Mouse (Mus musculus) testis, adult 2 months (tissue): ENCODE data around the gene Scg3. TPM values are rescaled to one million over a fixed set of nuclear protein-coding genes. Genes with fewer than 3 reads are reported as not detected.

Source experiments
- H3K27ac ChIP-seq: fragments of 200-500 bp; 2 replicates; pipeline ENCODE4 v1.5.1; 2012; ENCODE audit warnings: low read depth, low read length; ENCODE audit not compliant: control insufficient read depth, insufficient read depth
- H3K27me3 ChIP-seq: fragments of 200-500 bp; 2 replicates; pipeline ENCODE4 v1.6.1; 2012; ENCODE audit warnings: mild to moderate bottlenecking, low read length, moderate library complexity; ENCODE audit not compliant: control insufficient read depth, insufficient read depth
- H3K36me3 ChIP-seq: fragments of 200-500 bp; 2 replicates; pipeline ENCODE4 v1.6.1; 2012; ENCODE audit warnings: mild to moderate bottlenecking, low read length; ENCODE audit not compliant: control insufficient read depth, insufficient read depth
- H3K4me1 ChIP-seq: fragments of 200-500 bp; 2 replicates; pipeline ENCODE4 v1.6.1; 2012; ENCODE audit warnings: low read length; ENCODE audit not compliant: control insufficient read depth, insufficient read depth
- H3K4me3 ChIP-seq: fragments of 200-500 bp; 2 replicates; pipeline ENCODE4 v1.5.1; 2012; ENCODE audit warnings: low read depth, mild to moderate bottlenecking, low read length, moderate library complexity, mixed read lengths; ENCODE audit not compliant: control insufficient read depth
- CTCF ChIP-seq: fragments of 200-500 bp; IDR thresholded peaks from 2 replicates; pipeline ENCODE4 v1.5.1; 2012; ENCODE audit warnings: low read depth, mild to moderate bottlenecking, inconsistent platforms, low read length, moderate library complexity; ENCODE audit not compliant: control insufficient read depth, insufficient read depth, insufficient replicate concordance
- POLR2A ChIP-seq: fragments of 200-500 bp; IDR thresholded peaks from 2 replicates; pipeline ENCODE4 v1.6.1; 2012; ENCODE audit warnings: low read depth, mild to moderate bottlenecking, inconsistent platforms, low read length, moderate library complexity; ENCODE audit not compliant: control insufficient read depth
- polyA plus RNA-seq: library from polyadenylated mRNA; depleted of rRNA; stranded (reverse); fragments of >200 nt; gene quantifications from 2 replicates; pipeline ENCODE4 v1.2.3, GENCODE M21; 2012

The Scg3 gene
- polyA plus RNA-seq, 1 experiment: 0.52 TPM

DNA sequence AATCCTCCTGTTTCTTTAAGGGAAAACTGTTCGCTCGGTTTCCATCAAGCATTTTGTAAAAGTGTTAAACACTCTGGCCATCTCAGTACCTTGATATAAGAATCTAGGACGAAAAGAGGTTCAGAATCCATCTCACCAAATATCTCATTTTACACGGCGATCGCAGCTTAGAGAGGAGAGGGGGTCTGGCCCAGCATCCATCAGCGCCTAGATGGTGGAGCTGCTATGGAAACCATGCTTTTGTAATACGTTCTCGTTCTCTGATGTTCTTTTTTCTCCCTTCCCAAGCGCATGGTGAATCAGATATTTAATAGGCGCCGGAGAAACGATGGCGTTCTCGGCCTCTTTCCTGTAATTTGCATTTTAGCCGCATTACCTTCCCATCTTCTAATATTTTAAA, 73.9 kb downstream of the Scg3 start:
- Histone ChIP-seq H3K4me1 (peaks cover 11% of the 10 kb centered on the region), H3K36me3 (no peaks in the 10 kb centered on the region), H3K27ac (no peak overlapping the region), H3K4me3 (no peak overlapping the region), H3K27me3 (no peaks in the 10 kb centered on the region)
- TF ChIP-seq CTCF: no peak
- no peak for TF ChIP-seq POLR2A

GRCm38 (mm10) chr9:75609505-75609904, 74.4 kb downstream of the Scg3 start:
- no peaks in the 10 kb centered on the region for H3K27me3 ChIP-seq
- H3K4me1 ChIP-seq: peaks cover 11% of the 10 kb centered on the region
- TF ChIP-seq POLR2A (no peak), CTCF (no peak)
- no peaks in the 10 kb centered on the region for H3K36me3 ChIP-seq
- no peak overlapping the region for H3K27ac ChIP-seq
- no peak overlapping the region for H3K4me3 ChIP-seq

DNA sequence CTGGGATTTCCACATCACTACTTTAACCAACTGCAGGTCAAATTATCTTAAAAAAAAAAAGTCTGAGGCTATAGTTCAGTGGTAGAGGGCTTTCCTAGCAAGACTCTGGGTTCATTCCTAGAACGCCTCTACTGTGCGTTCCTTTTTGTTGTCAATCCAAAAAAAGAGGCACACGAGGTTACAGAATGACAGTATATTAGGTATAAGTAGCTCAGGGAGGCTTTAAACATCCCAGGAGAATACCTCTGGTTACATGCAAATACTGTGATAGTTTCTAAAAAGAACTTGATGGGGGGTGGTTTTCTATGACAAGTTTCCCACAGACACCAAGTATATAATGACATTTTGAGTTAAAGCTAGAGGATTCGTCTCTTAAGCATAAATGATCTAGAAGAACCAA, 76.4 kb downstream of the Scg3 start:
- TF ChIP-seq CTCF (no peak), POLR2A (no peak)
- H3K4me3 ChIP-seq: no peak overlapping the region
- no peak overlapping the region for H3K27ac ChIP-seq
- no peaks in the 10 kb centered on the region for H3K27me3 ChIP-seq
- H3K4me1 ChIP-seq: peaks cover 11% of the 10 kb centered on the region
- no peaks in the 10 kb centered on the region for H3K36me3 ChIP-seq

DNA sequence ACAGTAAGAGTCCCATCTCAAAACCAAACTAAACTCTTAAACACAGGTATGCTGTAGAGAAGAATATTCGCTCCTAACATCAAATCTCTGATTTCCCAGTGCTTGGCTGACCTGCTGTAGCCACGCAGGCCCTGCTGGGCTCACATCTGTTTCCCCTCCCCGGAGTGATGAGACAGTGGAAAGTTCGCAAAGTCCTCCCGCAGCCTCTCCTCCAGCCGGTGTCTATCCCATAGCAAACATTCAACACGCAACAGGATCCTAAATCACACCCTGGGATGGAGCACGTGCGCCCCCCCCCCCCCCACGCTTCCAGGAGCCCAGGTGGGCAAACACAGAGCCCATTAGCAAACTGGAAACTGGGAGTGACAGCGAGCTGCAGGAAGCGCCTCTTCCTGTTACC, 82.3 kb downstream of the Scg3 start:
- H3K27ac ChIP-seq: no peak overlapping the region
- H3K4me1 ChIP-seq: peaks cover 2% of the 10 kb centered on the region
- H3K36me3 ChIP-seq: no peaks in the 10 kb centered on the region
- H3K27me3 ChIP-seq: no peaks in the 10 kb centered on the region
- H3K4me3 ChIP-seq: no peak overlapping the region
- TF ChIP-seq CTCF (no peak), POLR2A (no peak)

GRCm38 (mm10) chr9:75600166-75600934, 83.5 kb downstream of the Scg3 start:
- TF ChIP-seq CTCF (no peak), POLR2A (no peak)
- Histone ChIP-seq H3K4me3 (peak overlapping the region; percentile 79), H3K27ac (peak overlapping the region; percentile 26), H3K27me3 (no peaks in the 10 kb centered on the region), H3K36me3 (no peaks in the 10 kb centered on the region), H3K4me1 (peaks cover 2% of the 10 kb centered on the region)

DNA sequence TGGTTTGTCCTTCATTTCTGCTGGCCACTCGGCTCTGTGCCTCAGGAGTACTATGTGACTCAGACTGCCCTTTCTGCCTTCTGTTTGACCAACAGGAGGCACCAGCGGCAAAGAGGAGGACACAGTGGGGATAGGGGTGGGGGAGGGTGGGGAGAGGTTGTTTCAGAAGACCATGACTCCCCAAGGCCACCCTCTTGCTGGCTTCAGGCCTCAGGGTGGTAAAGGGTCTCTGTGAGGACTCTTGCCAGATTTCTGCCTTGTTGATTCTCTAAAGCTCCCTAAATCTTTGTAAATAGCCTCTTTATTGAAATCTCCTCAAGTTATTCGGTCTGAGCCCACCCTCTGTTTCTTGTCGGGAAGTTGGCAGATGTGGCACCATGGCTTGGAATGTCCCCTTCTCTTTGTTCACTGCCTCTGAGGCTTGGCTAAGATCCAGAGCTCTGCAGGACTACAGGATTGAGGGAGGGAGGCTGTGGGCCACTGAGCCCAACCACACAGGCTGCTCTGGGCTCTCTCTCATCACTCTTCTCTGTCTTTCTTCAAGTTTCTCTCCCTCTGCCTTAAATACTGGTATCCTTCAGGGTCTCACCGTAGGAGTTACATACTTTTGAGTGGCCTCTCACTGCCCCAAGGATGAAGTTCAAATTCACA, 84.5 kb downstream of the Scg3 start:
- Histone ChIP-seq H3K4me3 (peak overlapping the region; percentile 79), H3K36me3 (no peaks in the 10 kb centered on the region), H3K4me1 (peaks cover 2% of the 10 kb centered on the region), H3K27ac (0 out of 2 replicates have a peak overlapping the region, but pooled peaks have one; percentile 3), H3K27me3 (no peaks in the 10 kb centered on the region)
- TF ChIP-seq CTCF: no peak
- TF ChIP-seq POLR2A: no peak; the same call in 1 of the 2 replicates

- H3K27me3 ChIP-seq: no peaks in the 10 kb centered on the region
- TF ChIP-seq CTCF (no peak), POLR2A (no peak)
- peak overlapping the region; percentile 67 for H3K4me3 ChIP-seq
- H3K36me3 ChIP-seq: no peaks in the 10 kb centered on the region
- H3K4me1 ChIP-seq: peaks cover 2% of the 10 kb centered on the region
- H3K27ac ChIP-seq: peak overlapping the region; percentile 63
Observed at GRCm38 (mm10) chr9:75597596-75597995, 86.3 kb downstream of the Scg3 start.
